9 mouse cellular contexts compared by ENCODE assay signal in genomic region chr12:70532843-70533242, GRCm38 (mm10).
DNase-seq lines count a peak whose midpoint lies in the region; ATAC-seq lines count a peak whose summit lies in the region.
"Had no signal": no experiment of that assay in that cellular context is flagged by ENCODE, and none has a peak within 500 bp of the region (broad histone marks: within the 10 kb centered on the region; RNA-seq: fewer than 3 reads in every experiment).

No protein-coding gene starts in this region.

- H3K36me3 ChIP-seq in limb, embryonic 12.5 days, result no peaks in the 10 kb centered on the region
- H3K36me3 ChIP-seq: lung, embryonic 15.5 days had no signal

- peaks cover 17% of the 10 kb centered on the region for H3K4me1 ChIP-seq in limb, embryonic 12.5 days (replicated peaks)

- H3K27me3 ChIP-seq in limb, embryonic 12.5 days, result no peaks in the 10 kb centered on the region
- H3K27me3 ChIP-seq: lung, embryonic 15.5 days had no signal

- no peak overlapping the region for H3K4me3 ChIP-seq in limb, embryonic 12.5 days (replicated peaks)
- H3K4me3 ChIP-seq: lung, embryonic 15.5 days had no signal

- H3K4me2 ChIP-seq in limb, embryonic 12.5 days, result 0 out of 2 replicates have a peak overlapping the region, but pooled peaks have one; percentile 0
- H3K4me2 ChIP-seq: lung, embryonic 15.5 days had no signal

- ATAC-seq in limb, embryonic 12.5 days (ENCODE audit: insufficient number of reproducible peaks, insufficient read depth, low FRiP score, low TSS enrichment, low read depth), result peak; percentile 59; the same call in 1 of the 2 replicates

- peak; percentile 17 to 18 for DNase-seq in layer of hippocampus, postnatal 14 days (ENCODE audit: low spot score in 2 of 2)
- no peak for DNase-seq in layer of hippocampus, adult 11-12 months (ENCODE audit: low spot score)
- peak; percentile 33 for DNase-seq in embryo, embryonic 10.5 days (ENCODE audit: low spot score)
- DNase-seq in fibroblast of lung, adult 2 months (ENCODE audit: low read depth), result peak; percentile 84
- DNase-seq in ovary, adult 18-20 months (ENCODE audit: low spot score), result no peak
- no peak for DNase-seq in frontal cortex, adult 2 months (ENCODE audit: extremely low spot score in 1 of 2, low spot score in 1 of 2)
- DNase-seq in right cerebral cortex, postnatal 25 days, result no peak

- H3K27ac ChIP-seq in limb, embryonic 12.5 days, result peak overlapping the region; percentile 83
- H3K27ac ChIP-seq: lung, embryonic 15.5 days had no signal

- WGBS in limb, embryonic 12.5 days, result 54% methylated on average over 10 of the region's 10 CpGs

- H3K9me3 ChIP-seq in limb, embryonic 12.5 days, result no peaks in the 10 kb centered on the region
- H3K9me3 ChIP-seq: lung, embryonic 15.5 days had no signal

- no peak overlapping the region for H3K9ac ChIP-seq in limb, embryonic 12.5 days (replicated peaks)
- H3K9ac ChIP-seq: lung, embryonic 15.5 days had no signal

Comparison
In these comparisons a context has a peak if more than half of its experiments do, and no peak if none do; other contexts are left out.
1. DNase-seq: peak in layer of hippocampus, postnatal 14 days (2 of 2), embryo, embryonic 10.5 days (single experiment) and fibroblast of lung, adult 2 months (single experiment); none in layer of hippocampus, adult 11-12 months (single experiment), ovary, adult 18-20 months (single experiment), frontal cortex, adult 2 months (0 of 2) and right cerebral cortex, postnatal 25 days (single experiment).